Mouse (Mus musculus): Measurements from ENCODE around the gene A730061H03Rik. TPM values are rescaled to one million over a fixed set of nuclear protein-coding genes. Genes with fewer than 3 reads are reported as not detected.

A730061H03Rik gene
- total RNA-seq (2014; fragmentation: Nextera tagmentation) (1.9 TPM in 1 of 2 replicates, not detected in the other), total RNA-seq (2017) (1.0 TPM in 1 of 2 replicates, not detected in the other)

- ATAC-seq (replicated peaks; ENCODE audit: poor library complexity, severe bottlenecking) = peak; percentile 76
Measured at GRCm38 (mm10) chr14:55560202-55561073, at the start of gene A730061H03Rik. A730061H03Rik (minus strand) TSS chr14:55560406.

- ATAC-seq (replicated peaks; ENCODE audit: poor library complexity, severe bottlenecking) = no peak
Measured at GRCm38 (mm10) chr14:55608339-55608738, 48.1 kb upstream of the A730061H03Rik start.

- no peak for ATAC-seq (replicated peaks; ENCODE audit: poor library complexity, severe bottlenecking)
Measured at GRCm38 (mm10) chr14:55605743-55606459, 45.7 kb upstream of the A730061H03Rik start.

DNA sequence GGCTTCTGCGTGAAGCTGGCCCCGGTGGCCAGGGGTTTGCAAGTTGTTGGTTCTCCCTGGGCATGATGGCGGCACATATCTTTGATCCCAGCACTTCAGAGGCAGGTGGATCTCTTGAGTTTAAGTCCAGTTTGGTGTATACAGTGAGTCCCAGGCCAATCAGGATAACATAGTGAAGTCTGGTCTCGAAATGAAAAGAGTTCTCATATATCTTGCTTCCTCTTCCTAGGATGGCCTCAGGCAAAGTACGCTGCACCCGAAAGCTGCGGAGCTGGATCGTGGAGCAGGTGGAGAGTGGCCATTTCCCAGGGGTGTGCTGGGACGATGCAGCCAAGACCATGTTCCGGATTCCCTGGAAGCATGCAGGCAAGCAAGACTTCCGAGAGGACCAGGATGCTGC, 44.6 kb upstream of the A730061H03Rik start:
- 0 out of 2 replicates have a peak, but pooled peaks have one; percentile 7 for ATAC-seq (replicated peaks; ENCODE audit: poor library complexity, severe bottlenecking)

- ATAC-seq (replicated peaks; ENCODE audit: poor library complexity, severe bottlenecking) = peak; percentile 93
Measured at GRCm38 (mm10) chr14:55603633-55604576, 43.7 kb upstream of the A730061H03Rik start.

- no peak for ATAC-seq (replicated peaks; ENCODE audit: poor library complexity, severe bottlenecking)
Measured at GRCm38 (mm10) chr14:55603271-55603632, 43.0 kb upstream of the A730061H03Rik start, which contains the start of gene Irf9. Irf9 (plus strand) TSS chr14:55603571.

DNA sequence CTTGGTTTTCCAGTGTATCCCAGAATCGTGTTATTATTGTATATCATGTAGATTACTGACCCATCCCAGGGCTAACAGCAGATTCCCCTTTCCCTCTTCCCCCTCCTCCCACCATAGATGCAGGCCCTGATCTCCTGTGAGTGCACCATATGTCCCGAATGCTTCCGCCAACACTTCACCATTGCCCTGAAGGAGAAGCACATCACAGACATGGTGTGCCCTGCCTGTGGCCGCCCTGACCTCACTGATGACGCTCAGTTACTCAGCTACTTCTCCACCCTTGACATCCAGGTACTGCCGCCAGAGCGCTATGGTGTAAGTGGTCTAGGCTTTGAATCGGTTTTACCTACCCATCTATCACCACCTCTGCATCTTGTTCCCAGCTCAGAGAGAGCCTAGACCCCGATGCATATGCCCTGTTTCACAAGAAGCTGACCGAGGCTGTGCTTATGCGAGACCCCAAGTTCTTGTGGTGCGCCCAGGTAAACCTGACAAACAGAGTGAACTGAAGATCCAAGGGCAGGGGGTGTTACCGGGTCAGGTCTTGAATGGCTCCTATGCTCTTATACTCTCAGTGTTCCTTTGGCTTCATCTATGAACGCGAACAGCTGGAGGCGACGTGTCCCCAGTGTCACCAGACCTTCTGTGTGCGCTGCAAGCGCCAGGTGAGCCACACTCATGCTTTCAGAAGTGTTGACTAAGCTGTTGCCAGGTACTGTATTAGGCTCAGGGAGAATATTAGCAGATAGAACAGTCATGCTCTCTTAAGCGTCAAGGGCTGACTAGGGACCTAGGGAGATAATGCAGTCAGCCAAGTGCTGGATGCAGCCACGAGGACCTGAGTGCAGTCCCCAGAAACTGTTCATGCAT, 38.5 kb upstream of the A730061H03Rik start:
- ATAC-seq (replicated peaks; ENCODE audit: poor library complexity, severe bottlenecking) = no peak

DNA sequence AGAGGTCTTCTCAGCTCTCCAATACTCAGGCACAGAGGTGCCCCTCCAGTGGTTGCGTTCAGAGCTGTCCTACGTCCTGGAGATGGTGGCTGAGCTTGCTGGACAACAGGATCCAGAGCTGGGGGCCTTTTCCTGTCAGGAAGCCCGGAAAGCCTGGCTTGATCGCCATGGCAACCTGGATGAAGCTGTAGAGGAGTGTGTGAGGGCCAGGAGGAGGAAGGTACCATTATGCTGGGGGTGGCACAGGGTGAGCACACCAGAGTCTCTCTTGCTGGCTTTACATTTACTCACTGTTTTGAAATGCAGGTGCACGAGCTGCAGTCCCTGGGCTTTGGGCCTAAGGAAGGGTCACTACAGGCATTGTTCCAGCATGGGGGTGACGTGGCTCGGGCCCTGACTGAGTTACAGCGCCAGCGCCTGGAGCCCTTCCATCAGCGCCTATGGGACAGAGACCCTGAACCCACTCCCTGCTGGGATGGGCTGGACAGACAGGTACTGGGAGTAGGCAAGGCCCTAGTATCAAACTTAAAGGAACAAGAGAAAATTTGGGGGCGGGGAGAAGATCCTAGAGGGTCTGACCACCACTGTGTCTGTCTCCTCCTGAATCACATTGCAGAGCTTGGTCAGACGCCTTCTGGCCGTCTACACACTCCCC, 36.0 kb upstream of the A730061H03Rik start:
- no peak for ATAC-seq (replicated peaks; ENCODE audit: poor library complexity, severe bottlenecking)

GRCm38 (mm10) chr14:55592226-55592625, 32.0 kb upstream of the A730061H03Rik start:
- no peak for ATAC-seq (replicated peaks; ENCODE audit: poor library complexity, severe bottlenecking)

GRCm38 (mm10) chr14:55591331-55591891, 31.2 kb upstream of the A730061H03Rik start, which contains the start of gene Rnf31:
Rnf31 (plus strand) TSS chr14:55591708.
- peak; percentile 76 for ATAC-seq (replicated peaks; ENCODE audit: poor library complexity, severe bottlenecking)

GRCm38 (mm10) chr14:55590748-55591330, 30.6 kb upstream of the A730061H03Rik start, which contains the start of gene Psme2:
Psme2 (minus strand) TSS chr14:55591113.
- peak; percentile 77 for ATAC-seq (replicated peaks; ENCODE audit: poor library complexity, severe bottlenecking)

DNA sequence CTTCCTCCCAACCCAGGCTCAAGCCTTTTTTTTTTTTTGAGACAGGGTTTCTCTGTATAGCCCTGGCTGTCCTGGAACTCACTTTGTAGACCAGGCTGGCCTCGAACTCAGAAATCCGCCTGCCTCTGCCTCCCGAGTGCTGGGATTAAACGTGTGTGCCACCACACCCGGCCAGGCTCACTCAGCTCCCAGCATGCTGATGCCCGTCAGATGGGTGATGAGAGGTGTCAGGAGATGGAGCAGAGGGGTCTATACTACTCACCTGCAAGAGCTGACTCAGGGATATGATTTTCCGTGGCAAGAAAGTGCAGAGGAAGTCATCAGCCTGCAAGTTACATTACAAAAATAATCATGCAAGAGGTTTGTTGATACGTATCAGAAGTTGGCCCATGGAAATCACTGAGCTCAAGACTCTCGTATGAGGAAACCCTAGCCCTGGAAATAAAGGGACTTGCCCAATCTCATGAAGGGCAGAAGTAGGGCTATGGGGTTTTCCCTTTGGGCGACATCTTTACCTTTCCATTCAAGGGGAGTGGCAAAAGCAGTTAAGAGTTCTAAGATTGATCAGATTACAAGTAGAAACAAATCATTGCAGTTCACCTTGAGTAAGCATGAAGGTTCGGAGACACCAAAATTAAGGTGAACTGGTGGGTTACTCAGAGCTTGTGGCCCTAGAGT, 29.7 kb upstream of the A730061H03Rik start:
- ATAC-seq (replicated peaks; ENCODE audit: poor library complexity, severe bottlenecking) = no peak; the same call in 1 of the 2 replicates

- ATAC-seq (replicated peaks; ENCODE audit: poor library complexity, severe bottlenecking) = no peak
Measured at GRCm38 (mm10) chr14:55589271-55589670, 29.1 kb upstream of the A730061H03Rik start.

DNA sequence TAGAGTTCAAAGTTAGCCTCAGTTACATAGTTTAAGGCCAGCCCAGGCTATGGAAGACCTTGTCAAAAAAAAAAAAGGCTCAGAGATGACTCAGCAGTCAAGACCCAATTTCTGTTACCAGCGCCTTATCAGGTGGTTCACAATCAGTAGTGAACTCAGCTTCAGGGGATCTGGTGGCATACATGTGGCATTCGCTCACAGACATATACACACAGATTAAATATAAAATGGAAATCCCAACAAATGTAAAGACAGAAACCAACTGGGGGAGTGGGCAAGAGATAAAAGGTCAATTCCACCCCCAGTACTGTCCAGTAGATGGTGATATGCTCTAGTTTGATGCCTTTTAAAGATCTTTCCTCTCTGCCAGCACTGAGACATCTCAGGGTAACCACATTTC, 25.9 kb upstream of the A730061H03Rik start:
- 0 out of 2 replicates have a peak, but pooled peaks have one; percentile 6 for ATAC-seq (replicated peaks; ENCODE audit: poor library complexity, severe bottlenecking)

DNA sequence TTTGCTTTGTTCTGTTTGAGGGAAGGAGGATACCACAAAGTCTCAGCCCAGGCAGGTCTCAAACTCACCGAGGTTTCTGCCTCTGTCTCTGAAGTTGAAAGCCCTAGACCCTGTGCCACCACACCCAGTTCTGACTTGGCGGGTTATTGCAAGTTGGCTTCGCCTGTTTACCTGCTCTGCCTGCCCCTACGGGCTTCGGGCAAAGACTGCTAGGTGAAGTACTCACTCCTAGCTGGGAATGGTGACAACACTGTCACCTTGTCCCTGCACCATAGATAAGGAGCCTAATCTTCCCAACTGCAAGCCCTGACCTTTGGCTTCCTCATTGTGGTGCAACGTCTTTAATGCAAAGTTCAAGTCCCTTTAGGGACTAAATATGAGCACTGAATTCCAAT, 25.4 kb upstream of the A730061H03Rik start:
- ATAC-seq (replicated peaks; ENCODE audit: poor library complexity, severe bottlenecking) = no peak

DNA sequence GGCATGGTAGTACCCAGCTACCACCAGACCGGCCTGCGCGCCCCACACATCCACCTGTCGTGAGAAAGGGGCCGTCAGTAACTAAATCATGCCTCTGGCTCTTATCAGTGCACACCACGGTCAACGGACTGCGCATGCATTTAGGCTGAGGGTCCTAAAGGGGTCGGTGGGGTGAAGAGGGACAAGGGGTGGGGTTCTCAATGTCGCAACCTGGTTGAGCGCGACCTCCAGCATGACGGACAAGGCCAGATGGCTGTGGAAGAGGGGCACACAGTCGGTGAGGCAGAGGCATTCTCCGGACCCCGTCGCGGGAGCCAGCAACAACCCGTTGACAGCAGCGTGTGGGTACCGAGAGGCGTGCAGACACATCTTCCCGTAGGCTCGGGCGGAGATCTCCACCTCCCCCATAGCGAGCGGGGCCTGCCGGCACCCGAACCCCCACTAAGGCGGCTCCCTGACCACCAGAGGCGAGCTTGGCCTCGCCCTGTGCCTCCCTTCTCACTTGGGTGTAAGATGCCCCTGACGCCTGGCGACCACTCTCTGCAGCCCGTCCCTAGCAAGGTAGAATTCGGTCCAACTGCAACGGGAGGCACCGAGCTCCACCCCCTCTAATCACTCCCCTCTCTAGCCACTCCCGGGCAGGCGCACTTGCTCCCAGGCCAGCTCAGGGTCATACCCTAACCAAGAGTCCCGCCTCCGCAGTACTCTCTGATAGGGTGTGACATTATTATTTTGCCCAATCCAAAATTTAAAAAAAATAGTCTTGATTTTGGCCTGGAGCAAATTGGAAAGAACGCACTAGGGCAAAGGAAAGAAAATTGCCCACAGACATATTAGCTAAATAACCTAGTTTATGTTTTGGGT, 24.7 kb upstream of the A730061H03Rik start, which contains the start of gene Emc9:
Emc9 (minus strand) TSS at position 601 of the 864 bp plus-strand sequence.
- peak; percentile 82 for ATAC-seq (replicated peaks; ENCODE audit: poor library complexity, severe bottlenecking)

Measured in granulocyte monocyte progenitor cell, adult 5-6 weeks (primary cell).